Mouse (Mus musculus): ENCODE measurements around the gene Ugt1a1. TPM values are rescaled to one million over a fixed set of nuclear protein-coding genes. Genes with fewer than 3 reads are reported as not detected.
"Not testable (repeated sequence)": the region's sequence is repeated elsewhere in the genome, so short reads cannot be mapped to it uniquely, and the experiment has no call there.

Ugt1a1 gene
- polyA plus RNA-seq, 1 experiment from 2014 or later = not detected

DNA sequence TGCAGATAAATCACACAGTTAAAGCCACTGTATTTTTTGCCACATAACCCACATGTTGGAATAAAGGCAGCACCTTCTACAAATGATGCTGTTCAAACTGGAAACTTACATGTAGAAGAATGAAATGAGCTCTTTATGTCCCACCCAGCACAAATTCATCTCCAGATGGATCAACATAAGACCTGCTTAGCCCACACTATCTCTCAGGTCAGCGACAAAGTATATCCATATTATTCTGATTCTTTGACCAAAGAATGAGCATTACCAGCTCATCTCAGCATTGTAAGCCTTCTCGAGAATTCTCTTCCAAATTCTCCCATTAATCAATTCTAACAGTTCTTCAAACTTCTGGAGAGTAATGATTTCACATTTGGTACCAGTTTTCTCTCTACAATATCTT lies 10.5 kb downstream of the Ugt1a1 start:
- ATAC-seq (ENCODE audit: low FRiP score) = no peak
- Histone ChIP-seq H3K4me1 (no peaks in the 10 kb centered on the region), H3K4me2 (replicated peaks) (no peak overlapping the region), H3K27me3 (no peaks in the 10 kb centered on the region), H3K9me3 (replicated peaks) (peaks cover 29% of the 10 kb centered on the region), H3K36me3 (no peaks in the 10 kb centered on the region), H3K4me3 (no peak overlapping the region), H3K27ac (no peak overlapping the region), H3K9ac (no peak overlapping the region)
- 54% methylated on average over 2 of the region's 2 CpGs for WGBS

DNA sequence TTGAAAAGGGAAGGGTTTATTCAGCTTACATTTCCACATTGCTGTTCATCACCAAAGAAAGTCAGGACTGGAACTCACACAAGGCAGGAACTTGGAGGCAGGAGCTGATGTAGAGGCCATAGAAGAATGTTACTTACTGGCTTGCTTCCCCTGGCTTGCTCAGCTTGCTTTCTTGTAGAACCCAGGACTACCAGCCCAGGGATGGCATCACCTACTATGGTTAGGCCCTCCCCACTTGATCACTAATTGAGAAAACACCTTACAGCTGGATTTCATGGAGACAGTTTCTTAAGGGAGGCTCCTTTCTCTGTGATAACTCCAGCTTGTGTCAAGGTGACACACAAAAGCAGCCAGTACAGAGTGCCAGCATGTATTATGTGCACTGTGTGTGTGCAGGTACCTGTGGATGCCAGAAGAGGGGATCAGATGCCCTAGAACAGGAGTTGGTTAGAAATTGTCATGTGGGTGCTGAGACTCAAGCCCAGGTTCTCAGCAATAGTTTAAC lies 11.3 kb downstream of the Ugt1a1 start:
- not testable (repeated sequence) for H3K4me2 ChIP-seq (replicated peaks); H3K9ac ChIP-seq; H3K36me3 ChIP-seq; H3K27ac ChIP-seq; H3K27me3 ChIP-seq; ATAC-seq (ENCODE audit: low FRiP score); H3K4me1 ChIP-seq; H3K4me3 ChIP-seq
- H3K9me3 ChIP-seq (replicated peaks) = peaks cover 32% of the 10 kb centered on the region

DNA sequence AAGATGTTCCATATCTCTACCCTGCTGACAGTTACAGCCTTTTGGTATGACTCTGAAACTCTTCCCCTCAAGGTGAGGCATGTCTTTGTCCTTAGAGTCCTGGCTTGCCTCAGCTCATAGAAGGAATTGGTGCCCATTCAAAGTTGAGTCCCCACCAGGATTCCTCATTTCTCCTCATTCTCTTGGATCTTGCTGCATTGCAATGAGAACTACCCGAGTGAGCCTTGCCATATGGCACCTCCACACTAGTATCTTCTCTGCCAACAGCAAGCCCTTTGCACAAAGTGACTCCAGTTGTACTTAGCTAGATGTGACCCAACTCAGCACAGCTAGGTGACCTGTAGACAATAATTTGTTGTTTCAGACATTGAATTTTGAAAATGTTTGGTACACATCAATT lies 11.8 kb downstream of the Ugt1a1 start:
- Histone ChIP-seq H3K4me3 (no peak overlapping the region), H3K4me1 (no peaks in the 10 kb centered on the region), H3K9me3 (replicated peaks) (peaks cover 37% of the 10 kb centered on the region), H3K36me3 (no peaks in the 10 kb centered on the region), H3K27me3 (no peaks in the 10 kb centered on the region), H3K4me2 (replicated peaks) (no peak overlapping the region), H3K9ac (no peak overlapping the region), H3K27ac (no peak overlapping the region)
- WGBS = 60% methylated on average over 1 of the region's 1 CpGs
- ATAC-seq (ENCODE audit: low FRiP score) = no peak

DNA sequence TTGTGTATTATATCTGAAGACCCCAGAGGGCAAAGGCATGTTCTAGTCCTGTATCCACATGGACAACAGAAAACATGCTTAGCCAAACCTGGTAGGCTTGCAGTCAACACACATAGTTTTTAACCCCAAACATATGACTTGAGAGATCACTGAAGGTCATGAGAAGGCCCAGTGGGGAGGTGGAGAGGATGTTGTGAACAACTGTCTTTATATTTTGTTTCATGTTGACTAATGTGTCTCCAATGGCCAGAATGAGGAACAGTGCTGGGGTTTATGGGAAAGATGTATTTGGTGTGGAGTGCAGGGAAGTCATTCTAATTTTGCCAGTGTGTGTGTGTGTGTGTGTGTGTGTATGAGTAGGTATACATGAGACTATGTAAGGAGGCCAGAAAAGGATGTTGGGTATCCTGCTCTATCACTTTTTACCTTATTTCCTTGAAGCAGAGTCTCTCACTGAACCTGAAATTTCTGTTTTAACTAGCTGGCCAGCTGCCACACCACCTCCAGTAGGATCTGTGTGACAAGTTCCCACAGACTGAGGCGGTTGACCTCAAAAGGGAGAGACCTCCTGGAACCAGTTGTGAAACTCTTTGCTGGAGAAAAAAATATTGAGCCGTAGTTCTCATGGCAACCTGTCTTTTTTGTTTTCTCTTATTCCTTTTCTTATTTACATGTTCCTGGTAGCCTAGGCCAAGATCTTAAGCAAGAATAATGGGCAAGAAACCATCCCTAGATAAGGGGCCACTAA lies 12.4 kb downstream of the Ugt1a1 start:
- Histone ChIP-seq H3K4me2 (replicated peaks) (no peak overlapping the region), H3K4me3 (no peak overlapping the region), H3K36me3 (no peaks in the 10 kb centered on the region), H3K9me3 (replicated peaks) (peaks cover 43% of the 10 kb centered on the region), H3K27me3 (no peaks in the 10 kb centered on the region), H3K9ac (no peak overlapping the region), H3K27ac (no peak overlapping the region), H3K4me1 (no peaks in the 10 kb centered on the region)
- ATAC-seq (ENCODE audit: low FRiP score) = no peak
- WGBS = 67% methylated on average over 2 of the region's 2 CpGs

DNA sequence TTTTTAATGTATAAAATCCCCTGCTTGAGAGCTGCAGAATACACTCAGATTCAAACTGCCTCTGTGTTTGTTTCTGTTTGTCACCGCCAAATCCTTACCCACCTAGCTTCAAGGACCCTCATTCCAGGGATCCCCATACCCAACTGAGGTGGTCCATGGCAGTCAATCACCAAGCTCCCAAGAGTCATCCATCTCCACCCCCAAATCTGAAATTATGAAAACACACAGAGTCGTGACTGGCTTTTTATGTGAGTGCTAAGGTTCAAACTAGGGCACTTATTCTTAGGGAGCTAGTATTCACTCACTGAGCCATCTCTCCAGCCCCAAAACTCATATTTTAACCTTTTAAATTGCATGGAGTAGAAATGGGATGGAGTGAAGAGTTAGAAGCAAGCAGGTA lies 13.5 kb downstream of the Ugt1a1 start:
- ATAC-seq (ENCODE audit: low FRiP score); H3K4me2 ChIP-seq (replicated peaks); H3K4me1 ChIP-seq; H3K4me3 ChIP-seq; H3K27me3 ChIP-seq; H3K36me3 ChIP-seq; H3K9ac ChIP-seq; H3K27ac ChIP-seq: not testable (repeated sequence)
- WGBS = 41% methylated on average over 2 of the region's 2 CpGs
- peaks cover 54% of the 10 kb centered on the region for H3K9me3 ChIP-seq (replicated peaks)

DNA sequence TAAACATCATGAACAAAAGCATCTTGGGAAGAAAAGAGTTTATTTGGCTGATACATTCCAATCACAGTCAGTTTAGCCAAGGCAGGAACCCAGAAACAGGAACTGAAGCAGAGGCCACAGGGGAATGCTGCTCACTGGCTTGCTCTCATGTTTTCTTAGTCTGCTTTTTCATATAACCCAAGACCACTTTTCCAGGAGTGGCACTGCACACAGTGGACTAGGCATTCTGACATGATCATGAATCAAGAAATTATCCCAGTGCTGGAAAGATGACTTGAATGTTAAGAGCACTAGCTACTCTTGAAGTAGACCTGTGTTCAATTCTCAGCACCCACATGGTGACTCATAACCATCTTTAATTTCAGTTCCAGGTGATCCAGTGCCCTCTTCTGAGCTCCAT lies 14.0 kb downstream of the Ugt1a1 start:
- H3K4me3 ChIP-seq = no peak overlapping the region
- H3K36me3 ChIP-seq = no peaks in the 10 kb centered on the region
- no peak overlapping the region for H3K4me2 ChIP-seq (replicated peaks)
- H3K27ac ChIP-seq = no peak overlapping the region
- peaks cover 59% of the 10 kb centered on the region for H3K9me3 ChIP-seq (replicated peaks)
- H3K9ac ChIP-seq = no peak overlapping the region
- ATAC-seq (ENCODE audit: low FRiP score) = no peak
- no peaks in the 10 kb centered on the region for H3K27me3 ChIP-seq
- no peaks in the 10 kb centered on the region for H3K4me1 ChIP-seq

DNA sequence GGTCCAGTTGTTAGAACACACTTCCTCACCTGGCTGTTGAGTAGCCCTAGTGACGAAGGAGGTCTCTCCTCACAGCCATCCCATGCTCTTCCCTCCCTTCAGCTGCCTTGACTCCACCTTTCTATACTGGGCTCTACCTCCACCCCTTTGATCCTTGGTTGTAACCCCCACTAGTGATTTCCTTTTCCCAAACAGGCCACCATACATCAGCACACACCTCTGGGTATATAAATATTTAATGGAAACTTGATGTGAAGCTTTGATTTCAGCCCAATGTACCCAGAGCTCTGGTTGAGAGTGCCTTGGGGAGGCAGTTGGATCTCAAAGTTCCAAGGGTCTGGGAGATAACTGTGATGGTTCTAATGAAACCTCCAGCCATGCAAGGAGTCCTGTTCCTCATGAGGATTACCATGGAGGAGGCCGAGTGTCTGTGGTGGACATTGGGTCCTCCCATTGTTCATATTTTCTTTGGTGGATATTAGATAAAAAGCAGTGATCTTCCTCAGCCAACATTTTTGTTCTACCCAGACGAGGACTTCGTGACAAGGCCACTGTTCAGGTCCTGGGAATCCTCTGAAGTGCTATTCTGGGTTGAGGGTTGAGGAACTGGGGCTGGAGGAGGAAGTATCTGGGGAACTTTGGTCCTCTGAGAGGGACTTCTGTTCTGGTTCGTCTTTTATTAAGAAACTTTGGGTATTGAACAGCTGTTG lies 15.1 kb downstream of the Ugt1a1 start, which contains the start of gene Mroh2a:
TSS of gene Mroh2a (plus strand) at position 317 of the 710 bp plus-strand sequence.
- Histone ChIP-seq H3K4me2 (replicated peaks) (no peak within 1 kb of the TSS), H3K9ac (no peak within 1 kb of the TSS), H3K36me3 (no peaks in the 10 kb centered on the region), H3K4me1 (no peaks in the 10 kb centered on the region), H3K4me3 (no peak within 1 kb of the TSS), H3K27ac (no peak within 1 kb of the TSS), H3K9me3 (replicated peaks) (peaks cover 70% of the 10 kb centered on the region), H3K27me3 (no peaks in the 10 kb centered on the region)
- no peak for ATAC-seq (ENCODE audit: low FRiP score)
- 53% methylated on average over 5 of the region's 5 CpGs for WGBS

DNA sequence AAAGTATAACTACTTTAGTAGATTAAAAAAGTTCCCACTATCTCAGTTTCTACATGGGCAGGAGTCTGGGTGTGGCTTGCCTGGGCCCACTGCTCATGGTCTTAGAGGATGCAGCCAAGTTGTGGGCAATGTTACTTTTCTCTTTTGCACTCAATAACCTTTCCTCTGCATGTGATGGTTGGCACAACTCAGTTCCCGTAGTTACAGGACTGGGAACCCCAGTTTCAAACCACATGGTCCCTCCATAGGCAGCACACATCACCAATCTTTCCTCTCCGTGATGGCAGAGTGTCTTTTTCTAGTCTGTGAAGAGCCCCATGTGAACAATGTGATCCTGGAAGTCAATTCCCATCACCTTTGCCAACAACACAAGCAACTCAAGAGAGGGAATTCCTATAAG lies 15.7 kb downstream of the Ugt1a1 start:
- Histone ChIP-seq H3K4me1 (no peaks in the 10 kb centered on the region), H3K4me3 (no peak overlapping the region), H3K9me3 (replicated peaks) (peaks cover 72% of the 10 kb centered on the region), H3K27ac (no peak overlapping the region), H3K36me3 (no peaks in the 10 kb centered on the region), H3K27me3 (no peaks in the 10 kb centered on the region), H3K4me2 (replicated peaks) (no peak overlapping the region), H3K9ac (no peak overlapping the region)
- 58% methylated on average over 2 of the region's 2 CpGs for WGBS
- ATAC-seq (ENCODE audit: low FRiP score) = no peak

DNA sequence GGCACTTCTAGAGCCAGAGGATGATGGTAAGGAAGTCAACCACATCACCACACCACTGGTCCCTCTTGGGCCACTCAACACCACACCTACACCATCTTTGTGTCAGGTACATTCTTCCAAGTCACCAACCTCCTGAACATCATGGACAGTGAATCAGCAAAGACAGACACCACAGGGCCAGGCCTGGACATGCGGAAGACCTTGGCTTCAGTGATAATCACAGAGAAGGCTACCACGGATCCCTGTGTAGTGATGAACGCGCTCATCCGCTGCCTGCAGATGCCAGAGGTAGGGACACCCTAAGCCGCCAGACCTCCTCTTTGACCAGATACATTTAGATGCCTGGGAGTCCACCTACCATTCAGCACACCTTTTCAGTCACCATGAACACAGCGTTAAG lies 16.4 kb downstream of the Ugt1a1 start:
- Histone ChIP-seq H3K27ac (no peak overlapping the region), H3K9ac (no peak overlapping the region), H3K9me3 (replicated peaks) (peaks cover 79% of the 10 kb centered on the region), H3K4me2 (replicated peaks) (no peak overlapping the region), H3K36me3 (no peaks in the 10 kb centered on the region), H3K27me3 (no peaks in the 10 kb centered on the region), H3K4me3 (no peak overlapping the region), H3K4me1 (no peaks in the 10 kb centered on the region)
- ATAC-seq (ENCODE audit: low FRiP score) = no peak
- 70% methylated on average over 7 of the region's 7 CpGs for WGBS

DNA sequence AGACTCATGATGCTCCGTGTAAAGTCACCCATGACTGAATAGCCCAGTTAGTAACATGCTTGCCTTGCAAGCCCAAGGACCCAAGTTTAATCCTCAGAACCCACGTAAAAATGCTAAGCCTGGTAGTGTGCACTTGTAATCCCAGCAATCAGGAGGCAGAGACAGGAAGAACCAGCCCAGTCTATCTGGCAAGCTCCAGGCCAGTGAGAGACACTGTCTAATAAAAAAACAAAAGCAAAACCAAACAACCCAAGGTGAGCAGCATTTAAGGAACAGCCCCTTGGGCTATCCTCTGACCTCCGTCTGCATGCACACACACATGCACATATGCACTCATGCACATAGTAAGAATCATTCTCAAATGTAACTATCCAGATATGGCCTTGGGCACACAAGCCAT lies 17.8 kb downstream of the Ugt1a1 start:
- Histone ChIP-seq H3K9ac (no peak overlapping the region), H3K27ac (no peak overlapping the region), H3K4me2 (replicated peaks) (no peak overlapping the region), H3K4me1 (no peaks in the 10 kb centered on the region), H3K27me3 (no peaks in the 10 kb centered on the region), H3K4me3 (no peak overlapping the region), H3K36me3 (no peaks in the 10 kb centered on the region), H3K9me3 (replicated peaks) (peaks cover 93% of the 10 kb centered on the region)
- no peak for ATAC-seq (ENCODE audit: low FRiP score)
- 79% methylated on average over 3 of the region's 3 CpGs for WGBS

DNA sequence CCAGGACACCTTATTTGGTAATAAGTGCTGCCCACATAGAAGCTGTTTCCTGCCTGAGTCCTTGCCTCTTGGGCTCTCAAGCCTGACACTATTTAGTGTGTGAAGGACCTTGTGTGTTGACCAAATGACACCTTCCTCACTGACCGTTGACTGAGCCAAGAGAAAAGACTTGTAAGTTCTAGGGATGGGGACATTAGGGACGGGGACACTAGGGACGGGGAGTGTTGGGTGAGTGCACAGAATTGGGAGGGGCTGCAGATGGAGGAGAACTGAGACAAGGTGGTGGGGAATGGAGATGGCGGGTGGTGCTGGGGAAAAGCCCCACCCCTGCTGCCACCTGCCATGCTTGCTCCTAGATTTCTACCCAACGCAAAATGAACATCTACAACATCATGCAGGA lies 18.2 kb downstream of the Ugt1a1 start:
- ATAC-seq (ENCODE audit: low FRiP score) = no peak

DNA sequence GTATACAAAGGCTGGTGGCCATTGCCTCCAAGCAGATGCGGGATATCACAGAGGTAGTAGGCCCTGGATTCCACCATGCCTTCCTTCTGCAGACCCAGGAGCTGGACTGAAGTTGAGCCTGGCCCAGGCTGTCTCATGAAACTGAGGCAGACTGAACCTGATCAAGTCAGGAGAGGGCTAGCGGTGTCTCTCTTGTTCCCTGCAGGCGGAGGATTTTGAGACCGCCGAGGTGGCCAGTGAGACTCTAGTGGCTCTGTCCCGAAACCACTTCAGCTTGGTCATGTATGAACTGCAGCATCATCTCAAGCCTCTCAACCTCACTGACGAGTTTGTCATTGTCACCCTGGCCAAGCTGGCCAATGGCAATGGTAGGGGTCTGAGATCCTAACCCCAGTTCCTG lies 18.7 kb downstream of the Ugt1a1 start:
- H3K27me3 ChIP-seq = no peaks in the 10 kb centered on the region
- peaks cover 100% of the 10 kb centered on the region for H3K9me3 ChIP-seq (replicated peaks)
- H3K27ac ChIP-seq = no peak overlapping the region
- H3K36me3 ChIP-seq = no peaks in the 10 kb centered on the region
- 75% methylated on average over 7 of the region's 7 CpGs for WGBS
- H3K4me3 ChIP-seq = no peak overlapping the region
- ATAC-seq (ENCODE audit: low FRiP score) = no peak
- no peak overlapping the region for H3K4me2 ChIP-seq (replicated peaks)
- no peaks in the 10 kb centered on the region for H3K4me1 ChIP-seq
- H3K9ac ChIP-seq = no peak overlapping the region

More for the DNA sequence above, 18.2 kb downstream of the Ugt1a1 start:
- 83% methylated on average over 5 of the region's 5 CpGs for WGBS
- Histone ChIP-seq H3K36me3 (no peaks in the 10 kb centered on the region), H3K27ac (no peak overlapping the region), H3K4me2 (replicated peaks) (no peak overlapping the region), H3K4me1 (no peaks in the 10 kb centered on the region), H3K27me3 (no peaks in the 10 kb centered on the region), H3K4me3 (no peak overlapping the region), H3K9me3 (replicated peaks) (peaks cover 97% of the 10 kb centered on the region), H3K9ac (no peak overlapping the region)

Measured in hindbrain, embryonic 12.5 days (tissue).